Mouse (Mus musculus): ENCODE results near the gene Phrf1.
"Not testable (repeated sequence)": the region's sequence is repeated elsewhere in the genome, so short reads cannot be mapped to it uniquely, and the experiment has no call there.

DNA sequence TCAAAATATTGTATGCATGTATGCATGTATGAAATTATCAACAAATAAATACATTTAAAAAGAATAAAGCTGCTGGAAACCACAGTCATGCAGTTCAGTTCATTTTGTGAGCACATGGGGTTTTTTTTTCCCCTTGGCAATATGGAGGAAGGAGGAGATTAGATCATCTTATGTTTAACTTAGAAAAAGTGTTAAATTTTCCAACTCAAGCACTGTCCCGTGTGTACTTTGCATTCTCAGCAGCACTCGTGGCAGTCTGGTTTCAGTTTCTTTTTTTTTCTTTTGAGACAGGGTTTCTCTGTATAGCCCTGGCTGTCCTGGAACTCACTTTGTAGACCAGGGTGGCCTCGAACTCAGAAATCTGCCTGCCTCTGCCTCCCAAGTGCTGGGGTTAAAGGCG lies 21.9 kb downstream of the Phrf1 start:
- not testable (repeated sequence) for TF ChIP-seq CTCF (IDR thresholded peaks at IDR 0.05; ENCODE audit: borderline replicate concordance, insufficient read depth, low read depth, low read length); POLR2A (IDR thresholded peaks at IDR 0.05; ENCODE audit: borderline replicate concordance, insufficient read depth, low read length)

Data from cerebellum, adult 2 months (tissue).